Mouse (Mus musculus) brain, adult 10 weeks (tissue): Measurements from ENCODE around the gene Mrgpra2a. TPM values are rescaled to one million over a fixed set of nuclear protein-coding genes. Genes with fewer than 3 reads are reported as not detected.

Experiments used
- polyA plus RNA-seq: library from polyadenylated mRNA; stranded (reverse); fragments of 350-450 nt; fragmentation: Illumina TruSeq; extraction: RNeasy Lipid Tissue Mini Kit (QIAGEN cat#74804); gene quantifications from one replicate; pipeline ENCODE4 v1.2.3, GENCODE M21; 2015; ENCODE audit warnings: low read depth, low replicate concordance

Mrgpra2a gene
- not detected for polyA plus RNA-seq

GRCm38 (mm10) chr7:47452015-47452414 is at the start of gene Mrgpra2a:
Gene Mrgpra2a (minus strand): TSS chr7:47452139.

Other genes with a start within 250 kb of the Mrgpra2a start
- not detected for gene Mrgpra6, start 247.2 kb downstream of the Mrgpra2a start, polyA plus RNA-seq
- not detected for gene Mrgpra9, start 199.3 kb downstream of the Mrgpra2a start, polyA plus RNA-seq
- not detected for gene Mrgpra1, start 97.9 kb downstream of the Mrgpra2a start, polyA plus RNA-seq
- not detected for gene Mrgpra2b, start 76.7 kb upstream of the Mrgpra2a start, polyA plus RNA-seq
- gene Mrgpra3, start 149.2 kb upstream of the Mrgpra2a start, polyA plus RNA-seq = not detected